Mouse (Mus musculus) stomach, embryonic 16.5 days (tissue): ENCODE results near the gene Siglecg. TPM values are rescaled to one million over a fixed set of nuclear protein-coding genes. Genes with fewer than 3 reads are reported as not detected.
A peak's percentile ranks its signal among the peaks of the same experiment; 100 is the strongest.

Experiments
- ATAC-seq: fragments of 200-750 bp; cut with Nextera tagmentation; 2 replicates; pipeline ENCODE4 v1.8.0; 2017; ENCODE audit warnings: moderate number of reproducible peaks, moderate TSS enrichment; ENCODE audit not compliant: insufficient read depth, low FRiP score
- H3K27ac ChIP-seq: fragments of 300-500 bp; sonication (generic); 2 replicates; pipeline ENCODE4 v1.5.1; 2014; ENCODE audit warnings: low read length
- H3K27me3 ChIP-seq: fragments of 300-500 bp; sonication (generic); 2 replicates; pipeline ENCODE4 v1.6.1; 2014; ENCODE audit warnings: low read length, control low read depth, mixed read lengths; ENCODE audit not compliant: control insufficient read depth, insufficient read depth
- H3K36me3 ChIP-seq: fragments of 300-500 bp; sonication (generic); 2 replicates; pipeline ENCODE4 v1.6.1; 2014; ENCODE audit warnings: low read length; ENCODE audit not compliant: control insufficient read depth, insufficient read depth
- H3K4me1 ChIP-seq: fragments of 300-500 bp; sonication (generic); 2 replicates; pipeline ENCODE4 v1.6.1; 2014; ENCODE audit warnings: low read length, control low read depth, mixed read lengths; ENCODE audit not compliant: control insufficient read depth, insufficient read depth
- H3K4me2 ChIP-seq: fragments of 300-500 bp; sonication (generic); 2 replicates; pipeline ENCODE4 v1.6.1; 2014; ENCODE audit warnings: low read depth, low read length, mixed read lengths
- H3K4me3 ChIP-seq: fragments of 300-500 bp; sonication (generic); replicated peaks from 2 replicates; pipeline ENCODE4 v1.5.1; 2014; ENCODE audit warnings: mild to moderate bottlenecking, low read length
- H3K9ac ChIP-seq: fragments of 300-500 bp; sonication (generic); 2 replicates; pipeline ENCODE4 v1.6.1; 2014; ENCODE audit warnings: low read length
- H3K9me3 ChIP-seq: fragments of 300-500 bp; sonication (generic); replicated peaks from 2 replicates; pipeline ENCODE4 v1.6.1; 2016; ENCODE audit warnings: low read length, control low read depth; ENCODE audit not compliant: control insufficient read depth
- WGBS: fragments of 180-500 bp; shearing (Covaris S2); extraction: QIAGEN DNeasy Blood & Tissue Kit; methylation state at CpG from one replicate; pipeline ENCODE4 v1.1.7; 2014; 5-methylcytosine and 5-hydroxymethylcytosine counted together
- polyA plus RNA-seq: library from polyadenylated mRNA; unstranded; fragments of >200 nt; fragmentation: Nextera tagmentation; extraction: Ambion mirVana; gene quantifications from 2 replicates; pipeline ENCODE4 v1.2.1, GENCODE M21; 2015

Gene Siglecg
- polyA plus RNA-seq, 1 experiment from 2014 or later = 0.26 TPM

DNA sequence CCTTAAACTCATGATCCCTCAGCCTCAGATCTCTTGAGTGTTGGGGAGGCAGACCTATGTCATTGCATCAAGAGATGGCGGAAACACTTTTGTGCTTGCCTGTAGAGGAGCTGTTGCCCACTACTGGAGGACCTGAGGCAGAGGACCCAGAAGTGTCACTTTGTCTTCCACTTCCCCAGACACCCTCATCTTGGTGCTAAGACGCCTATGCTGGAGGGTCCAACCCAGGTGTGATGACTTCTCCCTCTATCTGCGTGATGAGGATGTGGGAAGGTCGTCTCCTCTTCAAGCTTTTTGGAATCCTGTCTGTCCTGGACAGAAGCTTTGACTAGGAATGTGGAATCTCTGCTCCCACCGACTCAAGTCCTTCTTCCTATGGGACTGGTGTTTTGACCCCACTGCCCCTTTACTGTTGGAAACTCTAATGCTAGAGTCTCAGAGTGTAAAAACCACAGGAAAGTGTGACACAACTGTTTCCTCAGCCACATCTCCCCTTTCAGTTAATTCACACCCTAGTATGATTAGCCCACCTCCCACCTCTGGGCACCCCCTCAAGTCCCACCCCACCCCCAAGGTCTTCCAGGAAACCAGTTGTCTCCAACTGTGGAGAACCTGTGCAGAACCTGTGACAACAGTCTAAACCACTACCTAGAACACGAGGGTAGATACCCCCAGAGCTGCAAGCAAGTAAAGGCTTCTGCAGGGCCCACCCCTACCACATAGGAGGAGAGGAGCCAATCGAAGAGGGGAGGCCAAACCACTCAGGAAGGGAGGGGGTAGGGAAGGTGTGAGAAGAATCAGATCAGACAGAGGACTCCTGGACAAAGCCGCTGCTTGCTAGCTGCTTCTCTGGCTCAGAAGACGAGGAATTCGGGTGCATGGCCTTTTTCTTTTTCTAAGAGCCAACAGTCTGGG is 28.6 kb downstream of the Siglecg start, which contains the start of gene Nkg7:
TSS of gene Nkg7 (plus strand) at position 733 of the 915 bp plus-strand sequence.
- 67% methylated on average over 10 of the region's 10 CpGs for WGBS
- no peak within 1 kb of the TSS for H3K9ac ChIP-seq

GRCm38 (mm10) chr7:43438611-43439010 is 30.6 kb downstream of the Siglecg start:
- ATAC-seq = no peak
- WGBS = 82% methylated on average over 4 of the region's 4 CpGs
- Histone ChIP-seq H3K4me1 (peaks cover 6% of the 10 kb centered on the region), H3K27me3 (no peaks in the 10 kb centered on the region), H3K9ac (no peak overlapping the region), H3K9me3 (no peaks in the 10 kb centered on the region), H3K4me2 (no peak overlapping the region), H3K27ac (no peak overlapping the region), H3K36me3 (no peaks in the 10 kb centered on the region), H3K4me3 (no peak overlapping the region)

More for the DNA sequence above, 28.6 kb downstream of the Siglecg start, which contains the start of gene Nkg7:
- no peak within 1 kb of the TSS for H3K4me2 ChIP-seq
- no peaks in the 10 kb centered on the region for H3K9me3 ChIP-seq
- ATAC-seq = no peak
- H3K27ac ChIP-seq = no peak within 1 kb of the TSS
- H3K36me3 ChIP-seq = no peaks in the 10 kb centered on the region
- H3K4me3 ChIP-seq = no peak within 1 kb of the TSS
- H3K27me3 ChIP-seq = no peaks in the 10 kb centered on the region
- no peaks in the 10 kb centered on the region for H3K4me1 ChIP-seq

- H3K9me3 ChIP-seq = no peaks in the 10 kb centered on the region
- no peaks in the 10 kb centered on the region for H3K36me3 ChIP-seq
- no peak within 1 kb of the TSS for H3K27ac ChIP-seq
- no peak within 1 kb of the TSS for H3K4me2 ChIP-seq
- 82% methylated on average over 6 of the region's 6 CpGs for WGBS
- ATAC-seq = no peak
- no peak within 1 kb of the TSS for H3K4me3 ChIP-seq
- H3K27me3 ChIP-seq = no peaks in the 10 kb centered on the region
- H3K9ac ChIP-seq = no peak within 1 kb of the TSS
- H3K4me1 ChIP-seq = peaks cover 14% of the 10 kb centered on the region
Observed at GRCm38 (mm10) chr7:43440482-43440881, 32.5 kb downstream of the Siglecg start, which contains the start of gene Cldnd2. Gene Cldnd2, plus strand, starts transcription at chr7:43440782.

- H3K9me3 ChIP-seq = no peaks in the 10 kb centered on the region
- WGBS = 77% methylated on average over 3 of the region's 3 CpGs
- no peak for ATAC-seq
- peaks cover 14% of the 10 kb centered on the region for H3K4me1 ChIP-seq
- H3K4me2 ChIP-seq = no peak overlapping the region
- no peak overlapping the region for H3K4me3 ChIP-seq
- H3K27me3 ChIP-seq = no peaks in the 10 kb centered on the region
- H3K9ac ChIP-seq = no peak overlapping the region
- no peak overlapping the region for H3K27ac ChIP-seq
- no peaks in the 10 kb centered on the region for H3K36me3 ChIP-seq
Observed at GRCm38 (mm10) chr7:43441071-43441470, 33.1 kb downstream of the Siglecg start.

- peak overlapping the region; percentile 97 for H3K27ac ChIP-seq
- no peaks in the 10 kb centered on the region for H3K27me3 ChIP-seq
- H3K4me2 ChIP-seq = peak overlapping the region; percentile 98
- WGBS = 13% methylated on average over 9 of the region's 9 CpGs
- peak overlapping the region; percentile 59 for H3K4me3 ChIP-seq
- no peaks in the 10 kb centered on the region for H3K9me3 ChIP-seq
- H3K4me1 ChIP-seq = peaks cover 14% of the 10 kb centered on the region
- no peak for ATAC-seq
- no peaks in the 10 kb centered on the region for H3K36me3 ChIP-seq
- H3K9ac ChIP-seq = peak overlapping the region; percentile 76
Observed at GRCm38 (mm10) chr7:43442684-43443083, 34.7 kb downstream of the Siglecg start.

- H3K27me3 ChIP-seq = no peaks in the 10 kb centered on the region
- WGBS = under 1% methylated on average over 36 of the region's 36 CpGs
- H3K36me3 ChIP-seq = no peaks in the 10 kb centered on the region
- peak overlapping the region; percentile 76 for H3K9ac ChIP-seq
- peak; percentile 92 for ATAC-seq
- H3K9me3 ChIP-seq = no peaks in the 10 kb centered on the region
- H3K27ac ChIP-seq = peak overlapping the region; percentile 97
- H3K4me1 ChIP-seq = peaks cover 14% of the 10 kb centered on the region
- H3K4me2 ChIP-seq = peak overlapping the region; percentile 98
- H3K4me3 ChIP-seq = peak overlapping the region; percentile 59
Observed at GRCm38 (mm10) chr7:43443126-43443916, 35.3 kb downstream of the Siglecg start.

DNA sequence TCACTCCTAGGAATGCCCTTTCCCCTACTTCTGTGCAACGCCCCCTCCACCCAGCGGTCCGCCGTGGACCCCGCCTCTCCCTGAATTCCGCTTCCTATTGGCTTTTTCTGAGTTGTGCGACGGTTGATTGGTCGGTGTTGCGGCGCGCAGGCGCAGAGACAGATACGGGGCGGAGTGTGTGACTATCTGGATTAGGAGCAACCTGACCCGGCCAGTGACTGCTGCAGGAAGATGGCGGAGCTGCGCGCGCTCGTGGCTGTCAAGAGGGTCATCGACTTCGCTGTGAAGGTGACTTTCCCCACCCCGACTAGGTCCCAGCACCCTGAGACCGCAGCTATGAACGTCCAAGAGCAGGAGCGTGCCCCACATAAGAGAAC is 35.9 kb downstream of the Siglecg start, which contains the start of the genes Etfb and Gm45233:
TSS of gene Etfb (plus strand) at position 167 of the 377 bp plus-strand sequence.
TSS of gene Gm45233 (plus strand) at position 212 of the 377 bp plus-strand sequence.
- WGBS = under 1% methylated on average over 27 of the region's 27 CpGs
- H3K9me3 ChIP-seq = no peaks in the 10 kb centered on the region
- H3K4me1 ChIP-seq = peaks cover 14% of the 10 kb centered on the region
- H3K27me3 ChIP-seq = no peaks in the 10 kb centered on the region
- peak within 1 kb of the TSS; percentile 59 for H3K4me3 ChIP-seq
- ATAC-seq = peak; percentile 97
- peak within 1 kb of the TSS; percentile 97 for H3K27ac ChIP-seq
- peak within 1 kb of the TSS; percentile 98 for H3K4me2 ChIP-seq
- no peaks in the 10 kb centered on the region for H3K36me3 ChIP-seq
- H3K9ac ChIP-seq = peak within 1 kb of the TSS; percentile 76

DNA sequence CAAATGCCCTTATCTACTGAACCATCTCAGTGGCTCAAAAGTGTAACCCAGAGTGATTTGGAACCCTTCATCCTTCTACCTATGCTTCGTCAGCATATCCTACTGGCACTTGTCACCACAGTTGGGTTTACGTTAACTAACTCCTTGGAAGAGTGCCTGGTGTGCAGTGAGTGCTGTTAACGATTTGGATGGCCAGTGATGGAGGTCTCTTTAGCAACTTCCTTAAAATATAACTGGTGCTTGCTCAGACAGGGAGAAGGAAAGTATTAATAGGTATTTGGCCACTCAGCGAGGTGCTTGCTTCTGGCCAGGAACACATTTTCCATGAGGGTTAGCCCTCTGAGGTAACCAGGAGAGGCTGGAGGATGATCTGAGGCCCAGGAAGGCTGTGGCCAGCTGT is 39.8 kb downstream of the Siglecg start:
- Histone ChIP-seq H3K4me2 (no peak overlapping the region), H3K4me1 (peaks cover 10% of the 10 kb centered on the region), H3K9me3 (no peaks in the 10 kb centered on the region), H3K4me3 (no peak overlapping the region), H3K36me3 (no peaks in the 10 kb centered on the region), H3K27ac (no peak overlapping the region), H3K27me3 (no peaks in the 10 kb centered on the region), H3K9ac (no peak overlapping the region)
- ATAC-seq = no peak
- 79% methylated on average over 4 of the region's 4 CpGs for WGBS
